Mouse (Mus musculus) layer of hippocampus, adult 9-11 months (tissue): Measurements from ENCODE around the gene Gca.

Source experiments
- DNase-seq: peaks from one replicate; pipeline ENCODE4 v3.0.0; 2022

Gene Gca

DNA sequence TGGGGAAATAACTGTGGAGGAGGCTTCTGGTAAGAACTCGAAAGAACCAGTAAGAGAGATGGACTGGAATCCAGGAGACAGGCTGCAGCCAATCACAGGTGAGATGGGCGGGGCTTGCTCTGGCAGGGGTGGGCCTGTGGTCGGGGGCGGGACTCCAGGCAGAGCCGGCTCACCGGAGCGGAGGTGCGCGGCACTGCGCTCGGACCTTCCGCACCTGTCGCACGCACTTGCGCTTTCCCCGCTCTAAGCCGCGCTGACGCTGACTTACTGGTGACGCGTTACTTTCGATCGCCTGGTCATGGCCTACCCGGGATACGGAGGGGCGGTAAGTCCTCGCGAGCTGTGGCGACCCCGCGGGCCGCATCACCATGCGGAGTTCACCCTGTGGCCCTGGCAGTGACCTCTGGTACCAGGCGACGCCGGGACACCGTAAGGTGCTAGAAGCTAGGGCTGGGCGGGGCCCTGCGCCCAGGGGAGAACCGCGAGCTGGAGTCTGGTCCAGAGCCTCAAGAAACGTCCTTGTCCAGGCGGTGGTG, at the start of gene Gca:
Gene Gca, plus strand, starts transcription at position 151 of the 536 bp plus-strand sequence.
- DNase-seq: peak; percentile 89

DNA sequence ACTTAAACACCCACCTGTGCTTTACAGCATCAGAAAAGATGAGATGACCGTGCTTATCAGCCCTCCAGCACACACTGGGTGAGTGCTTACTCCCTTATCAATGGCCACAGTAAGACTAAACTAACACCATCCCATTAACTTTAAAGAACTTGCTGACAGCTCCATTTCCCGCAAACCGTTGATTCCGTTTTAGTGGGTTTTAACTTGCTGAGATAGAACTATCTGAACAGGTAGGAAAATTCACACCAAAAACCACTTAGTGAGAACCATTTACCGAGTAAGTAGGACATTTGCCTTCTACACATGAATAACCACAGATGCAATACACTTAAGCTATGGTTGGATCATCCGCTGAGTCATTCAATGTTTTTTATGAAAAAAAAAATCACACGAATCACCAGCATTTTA, 45.1 kb upstream of the Gca start:
- no peak for DNase-seq

DNA sequence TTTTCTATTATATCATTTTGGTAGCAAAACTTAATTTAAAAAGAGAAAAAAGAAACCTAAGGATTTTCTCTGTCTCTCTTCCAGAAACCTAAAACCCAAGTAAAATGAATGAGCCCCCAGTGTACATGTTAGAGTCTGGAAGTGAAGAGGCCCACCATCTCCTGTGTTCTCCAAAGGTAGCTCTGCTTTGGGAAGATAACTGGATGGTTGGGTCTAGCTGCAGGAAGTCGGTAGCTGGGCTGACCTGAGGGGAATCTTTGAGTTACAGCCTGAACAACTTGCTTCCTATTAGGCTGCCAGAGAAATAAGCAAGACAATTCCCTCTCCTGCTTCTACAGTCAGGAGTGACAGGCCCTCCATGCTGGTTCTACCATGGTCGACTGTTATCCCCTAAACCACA, 44.4 kb upstream of the Gca start:
- DNase-seq: no peak

DNA sequence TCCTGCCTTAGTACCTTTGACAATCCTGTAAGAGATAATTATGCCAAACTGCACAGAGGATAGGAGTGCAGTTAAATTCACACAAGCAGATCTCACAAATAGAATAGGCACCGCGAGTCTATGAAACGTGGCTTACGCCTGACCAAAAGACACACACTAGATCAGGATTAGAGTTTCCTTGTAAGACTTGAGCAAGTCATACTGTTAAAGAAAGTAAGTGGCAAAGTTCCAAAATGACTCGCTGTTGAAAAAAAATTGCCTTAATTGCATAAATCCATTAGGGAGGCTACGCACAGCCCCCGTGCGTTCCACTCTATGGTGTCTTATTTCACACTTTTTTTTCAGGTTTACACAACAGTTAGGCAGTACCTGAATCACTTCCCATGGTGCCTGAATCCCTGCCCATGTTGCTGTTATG, 41.1 kb upstream of the Gca start:
- no peak for DNase-seq

DNA sequence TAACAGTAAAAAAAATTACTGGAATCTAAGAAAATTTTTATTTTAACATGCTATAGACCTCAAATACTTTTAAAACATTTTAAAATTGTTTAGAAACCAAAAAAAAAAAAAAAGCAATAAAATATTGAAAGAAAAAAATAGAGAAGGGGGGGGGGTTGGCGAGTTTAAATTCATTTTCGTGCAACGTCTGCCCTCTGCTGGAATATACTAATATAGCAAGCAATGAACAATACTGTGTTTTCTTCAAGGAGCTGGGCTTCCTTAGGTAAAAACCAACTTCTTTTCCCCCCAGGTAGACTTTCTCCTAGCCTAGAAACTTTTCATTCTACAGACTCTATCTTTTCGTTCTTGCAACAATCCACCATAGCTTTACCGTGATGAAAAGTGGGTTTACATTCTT, 36.4 kb upstream of the Gca start:
- no peak for DNase-seq

DNA sequence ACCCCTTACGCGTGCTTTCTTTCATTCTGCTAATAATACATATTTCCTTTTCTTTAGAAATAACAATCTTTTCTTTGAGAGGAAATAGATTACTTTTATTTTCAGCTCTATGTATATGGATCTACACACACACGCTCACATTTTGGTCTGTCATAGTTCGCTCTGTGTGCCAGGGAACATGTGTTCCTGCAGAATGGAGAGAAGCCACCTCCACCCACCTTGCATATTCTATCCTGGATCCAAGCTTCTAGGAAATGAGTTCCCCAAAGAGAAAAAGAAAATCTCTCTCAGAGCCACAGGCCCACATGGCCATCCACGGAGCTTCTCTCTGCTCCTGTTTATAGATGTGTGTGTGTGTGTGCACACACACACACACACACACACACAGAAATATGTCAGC, 35.7 kb upstream of the Gca start:
- DNase-seq: peak; percentile 79

DNA sequence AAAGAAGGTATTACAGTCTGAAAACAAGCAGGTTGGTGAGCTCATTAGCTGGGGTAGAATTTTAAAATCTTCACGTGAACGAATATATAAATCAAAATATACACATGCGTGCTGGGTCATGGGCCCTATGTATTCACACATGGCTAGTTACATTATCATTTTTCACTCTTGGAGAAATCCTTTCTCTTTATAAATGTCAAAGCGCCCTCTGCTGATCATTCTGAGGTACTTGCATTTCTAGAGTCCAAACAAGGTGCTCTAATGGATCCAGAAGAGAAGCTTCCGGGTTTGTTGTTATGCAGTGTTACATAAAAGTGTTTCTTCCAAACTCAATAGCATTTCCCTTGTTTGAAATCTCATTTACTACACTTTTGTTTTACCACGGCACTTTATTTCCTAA, 33.6 kb upstream of the Gca start:
- no peak for DNase-seq

DNA sequence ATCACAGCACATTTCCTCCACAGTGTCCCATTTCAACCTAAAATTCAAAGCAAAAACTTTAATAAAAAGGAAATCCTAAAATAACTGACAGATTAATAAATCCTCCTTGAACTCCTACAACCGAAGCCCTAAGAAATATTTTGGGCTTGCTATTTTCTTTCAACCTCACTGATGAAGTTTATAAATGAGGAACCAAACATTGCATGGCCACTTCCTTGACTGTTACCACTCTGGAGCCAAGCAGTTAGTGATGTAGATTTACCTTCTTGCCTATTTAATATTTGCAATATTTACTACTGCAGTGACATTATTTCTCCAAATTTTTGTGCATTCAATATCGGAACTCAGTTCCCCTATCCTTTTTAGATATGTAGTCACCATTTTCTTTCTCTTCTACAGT, 24.2 kb upstream of the Gca start:
- DNase-seq: no peak

DNA sequence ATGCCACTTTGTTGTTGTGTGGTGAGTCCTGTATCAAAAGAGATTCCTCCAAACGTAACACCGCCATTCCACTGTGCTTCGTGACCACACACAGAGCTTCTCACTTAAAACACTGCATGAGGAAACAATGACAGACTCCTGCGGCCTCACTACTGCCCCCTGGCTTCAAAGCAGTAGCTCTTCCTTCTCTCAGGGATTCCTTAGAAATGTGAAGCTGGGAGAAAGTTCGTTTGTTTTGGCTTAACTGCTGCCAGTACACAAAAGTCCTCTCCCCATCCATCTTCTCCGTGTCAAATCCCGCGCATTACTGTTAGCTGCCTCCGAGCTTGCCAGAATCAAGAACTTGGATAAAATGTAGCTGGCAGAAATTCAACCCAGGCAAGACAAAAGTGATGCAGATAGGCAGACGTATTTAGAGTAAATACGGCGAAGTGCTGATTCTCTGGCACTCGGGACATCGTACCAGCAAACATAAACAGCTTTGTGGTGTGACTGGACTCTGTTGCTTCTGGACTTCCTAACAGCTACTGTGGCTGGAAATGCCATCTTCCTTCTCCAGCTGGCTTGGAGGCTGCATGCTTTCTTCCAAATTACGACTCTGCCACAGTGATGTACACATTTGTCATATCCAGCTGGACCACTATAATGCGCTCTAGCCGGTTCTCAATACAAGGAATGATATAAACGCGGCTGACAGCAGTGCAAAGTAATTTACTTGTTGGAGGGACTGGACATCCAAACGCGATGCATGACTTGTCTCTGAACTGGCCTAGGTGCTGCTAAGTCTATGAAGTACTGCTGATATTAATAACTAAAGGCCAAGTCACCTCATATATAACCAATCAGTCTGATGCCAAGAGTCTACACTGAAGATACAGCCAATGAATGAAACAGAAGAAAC, 20.4 kb upstream of the Gca start:
- DNase-seq: no peak

DNA sequence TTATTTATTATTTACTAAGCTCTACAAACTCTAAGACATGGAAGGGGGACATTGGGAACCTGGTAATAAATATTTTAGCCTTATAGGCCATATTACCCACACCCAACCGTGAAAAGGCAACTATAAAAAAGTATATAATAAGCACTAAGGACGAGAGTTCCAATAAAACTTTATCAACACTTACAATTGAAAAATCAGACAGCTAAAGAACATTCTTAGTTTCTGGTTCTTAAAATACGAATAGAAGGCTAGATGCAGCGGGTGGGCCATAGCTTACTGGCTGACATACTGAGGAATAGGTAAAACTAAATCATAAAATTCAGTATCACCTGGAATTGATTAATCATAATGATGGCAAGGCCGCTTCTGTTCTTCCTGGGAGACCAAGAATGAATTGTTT, 19.2 kb upstream of the Gca start:
- no peak for DNase-seq

DNA sequence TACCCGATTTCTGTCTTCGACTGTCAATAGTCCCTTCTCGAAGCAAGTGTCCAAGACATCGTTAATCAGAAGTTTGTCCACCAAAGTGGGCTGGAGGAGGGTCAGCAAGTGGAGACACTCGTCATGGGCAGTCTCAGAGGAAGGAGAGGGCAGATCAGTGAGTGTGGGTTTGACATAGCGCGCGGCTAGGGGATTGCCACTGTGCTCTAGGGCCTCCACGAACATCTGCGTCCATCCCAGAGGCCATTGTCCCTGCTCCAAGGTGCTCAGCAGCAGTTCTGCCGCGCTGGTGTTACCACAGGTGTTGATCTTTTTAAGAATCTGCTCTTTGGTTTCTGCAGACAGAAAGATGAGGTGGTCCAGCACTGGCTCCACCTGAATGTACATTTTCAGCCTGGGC, 18.6 kb upstream of the Gca start:
- no peak for DNase-seq

DNA sequence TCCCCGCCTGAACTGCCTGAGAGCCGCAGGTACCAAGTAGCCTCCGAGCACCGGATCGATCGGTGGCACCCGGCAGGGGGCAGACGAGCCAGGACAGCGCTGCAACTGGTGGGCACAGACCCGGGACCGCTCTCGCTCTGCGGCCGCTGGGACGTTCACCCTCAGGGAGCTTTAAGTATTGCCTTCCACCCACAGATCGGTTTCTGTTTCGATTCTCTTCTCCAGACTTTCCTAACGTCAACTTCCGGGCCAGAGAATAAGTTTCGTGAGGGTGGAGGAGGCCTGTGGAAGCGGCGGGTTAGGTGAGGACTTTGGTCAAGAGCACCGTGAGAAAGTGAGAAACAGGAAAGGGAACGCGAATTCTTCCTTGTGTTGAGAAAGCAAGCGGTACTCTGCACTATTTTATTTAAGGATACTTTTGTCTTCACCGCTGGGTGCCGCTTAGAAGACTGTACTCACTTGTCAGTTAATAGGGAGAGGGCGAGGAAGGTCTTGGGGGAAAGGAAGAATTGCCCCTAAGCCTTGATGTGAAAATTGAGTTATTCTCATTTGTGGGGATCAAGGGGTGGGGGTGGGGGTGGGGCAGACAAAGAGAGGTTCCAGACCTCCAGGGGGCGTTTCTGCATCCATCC, 18.0 kb upstream of the Gca start, which contains the start of gene Ifih1:
Gene Ifih1, minus strand, starts transcription at position 242 of the 632 bp plus-strand sequence.
- peak; percentile 24 for DNase-seq

DNA sequence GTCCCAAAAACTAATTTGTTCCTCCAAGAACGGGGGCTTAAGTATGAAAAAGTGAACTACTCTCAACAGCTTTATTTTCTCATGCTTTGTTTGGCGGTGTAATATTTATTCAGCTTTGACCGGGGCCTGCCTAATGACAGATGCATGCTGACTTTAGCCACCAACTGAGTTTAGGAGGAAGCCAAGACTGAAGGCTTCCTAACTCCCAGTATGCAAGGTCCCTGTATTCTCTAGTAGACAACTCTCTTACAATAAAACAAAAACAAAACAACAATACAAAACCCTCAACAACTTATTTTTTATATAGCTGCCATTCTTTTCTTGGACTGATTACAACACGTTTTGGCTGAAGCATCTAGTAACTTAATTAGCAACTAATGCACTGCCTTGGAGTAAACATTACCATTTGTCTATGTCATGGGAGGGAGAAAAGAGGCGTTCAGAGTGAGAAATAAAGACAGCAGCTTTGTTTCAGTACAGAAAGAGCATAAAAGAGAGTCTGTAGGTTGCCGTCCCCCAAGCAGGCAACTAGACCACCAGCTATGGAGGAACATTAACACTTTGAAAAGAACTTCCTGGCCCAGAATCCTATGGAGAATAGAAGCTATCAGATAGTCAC, 17.3 kb upstream of the Gca start:
- DNase-seq: no peak

DNA sequence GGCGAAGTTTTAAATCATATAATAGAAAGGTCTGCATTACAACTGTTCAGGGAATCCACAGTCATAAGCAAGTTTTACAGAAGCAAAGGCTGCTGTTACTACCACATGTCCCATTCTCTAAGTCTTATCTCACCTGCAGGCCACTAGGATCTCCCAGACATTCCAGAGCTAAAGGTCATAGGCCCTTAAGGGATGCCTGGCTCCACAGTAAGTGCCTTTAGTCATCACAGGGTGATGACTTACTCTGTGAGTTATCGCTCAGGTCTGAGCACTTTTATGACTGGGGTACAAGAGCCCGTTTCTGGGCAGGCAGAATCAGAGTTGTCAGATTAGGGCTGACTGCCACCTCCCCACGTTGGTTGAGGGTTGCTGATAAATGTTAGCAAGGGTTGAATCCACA, 12.2 kb upstream of the Gca start:
- DNase-seq: no peak

DNA sequence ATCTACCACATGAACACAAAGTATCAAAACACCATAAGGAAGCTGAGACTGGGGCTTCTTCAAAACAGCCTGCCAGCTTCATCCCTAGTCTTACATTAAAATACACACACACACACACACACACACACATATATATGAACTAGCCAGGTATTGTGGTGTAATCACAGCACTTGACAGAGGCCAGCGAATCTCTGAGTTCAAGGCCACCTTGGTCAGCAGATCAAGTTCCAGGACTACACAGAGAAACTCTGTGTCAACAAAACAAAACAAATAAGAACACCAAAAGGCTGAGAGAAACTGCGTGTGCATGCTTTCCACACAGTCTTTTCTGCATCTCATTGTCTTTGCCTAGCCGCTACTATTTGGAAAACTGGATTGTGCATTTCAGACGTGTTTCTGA, 11.6 kb upstream of the Gca start:
- no peak for DNase-seq

DNA sequence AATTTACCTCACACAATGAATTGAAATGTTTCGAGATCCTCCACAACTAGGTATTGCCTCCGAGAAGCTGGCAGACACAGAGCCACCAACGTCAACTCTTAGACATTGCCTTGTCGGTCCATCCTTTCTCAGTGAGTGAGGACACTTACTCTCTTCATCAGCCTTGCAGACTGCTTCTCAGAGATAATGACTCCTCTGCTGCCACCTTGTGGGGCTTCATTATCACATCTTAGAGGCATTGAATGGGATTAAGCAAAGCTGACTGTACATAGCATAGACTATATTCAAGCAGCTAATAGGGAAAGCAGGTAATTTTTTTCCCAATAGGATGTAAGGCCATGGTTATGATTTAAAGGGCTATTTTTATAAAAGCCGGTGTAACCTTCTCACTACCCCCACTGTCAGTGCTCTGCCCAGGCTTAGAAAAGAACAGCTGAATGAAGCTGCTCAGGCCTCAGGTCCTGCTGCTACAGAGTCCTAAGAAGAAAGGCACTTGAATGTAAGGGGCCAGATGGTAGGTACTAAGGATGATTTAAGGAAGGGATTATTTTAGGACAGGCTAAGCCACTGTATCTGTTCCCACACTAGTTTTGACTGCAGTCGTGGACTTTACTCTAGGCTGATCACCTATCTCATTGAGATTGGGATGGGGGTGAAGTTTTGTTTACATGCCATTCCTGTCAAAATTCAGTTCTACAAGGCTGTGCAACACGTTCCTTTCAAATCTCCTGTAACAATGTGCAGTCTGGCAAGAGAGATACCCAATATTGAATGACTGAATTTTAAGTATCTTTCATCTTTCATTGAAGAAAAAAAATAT, 9.4 kb upstream of the Gca start:
- DNase-seq: peak; percentile 85

DNA sequence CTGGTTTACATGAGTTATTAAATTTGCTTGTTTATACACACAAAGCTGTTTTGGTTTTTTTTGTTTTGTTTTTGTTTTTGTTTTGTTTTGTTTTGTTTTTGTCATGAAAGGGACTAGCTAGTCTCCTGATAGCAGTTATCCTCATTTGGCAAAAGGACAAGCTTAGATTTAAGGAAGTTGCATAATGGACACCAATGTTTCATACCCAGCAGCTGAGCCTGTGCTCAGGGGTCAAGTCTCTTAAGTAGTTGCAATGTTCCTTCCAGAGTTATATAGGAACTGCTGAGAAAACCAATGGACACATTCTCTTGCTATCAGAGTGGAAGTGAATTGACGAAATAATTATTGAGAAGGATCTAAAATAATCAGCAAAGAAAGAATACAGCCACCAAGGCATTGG, 8.0 kb upstream of the Gca start:
- DNase-seq: no peak

DNA sequence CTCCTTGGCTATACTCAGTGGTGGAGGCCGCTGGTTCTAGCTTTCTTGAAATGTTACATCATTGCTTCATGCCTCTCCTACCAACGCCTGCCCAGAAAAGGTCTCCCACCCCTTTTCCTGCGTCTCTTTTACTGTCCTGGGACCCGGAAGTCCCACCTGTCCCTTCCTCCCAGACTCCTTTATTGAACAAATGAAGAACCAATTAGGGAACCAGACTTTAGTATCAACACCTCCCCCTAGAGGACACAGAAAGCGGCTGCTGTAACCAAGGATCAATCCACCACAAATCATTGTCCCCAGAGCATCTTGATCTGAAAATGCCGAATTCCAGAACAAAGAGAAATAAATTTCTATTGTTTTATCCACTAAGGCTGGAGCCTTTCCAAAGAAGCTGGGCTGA, 3.5 kb upstream of the Gca start:
- no peak for DNase-seq

DNA sequence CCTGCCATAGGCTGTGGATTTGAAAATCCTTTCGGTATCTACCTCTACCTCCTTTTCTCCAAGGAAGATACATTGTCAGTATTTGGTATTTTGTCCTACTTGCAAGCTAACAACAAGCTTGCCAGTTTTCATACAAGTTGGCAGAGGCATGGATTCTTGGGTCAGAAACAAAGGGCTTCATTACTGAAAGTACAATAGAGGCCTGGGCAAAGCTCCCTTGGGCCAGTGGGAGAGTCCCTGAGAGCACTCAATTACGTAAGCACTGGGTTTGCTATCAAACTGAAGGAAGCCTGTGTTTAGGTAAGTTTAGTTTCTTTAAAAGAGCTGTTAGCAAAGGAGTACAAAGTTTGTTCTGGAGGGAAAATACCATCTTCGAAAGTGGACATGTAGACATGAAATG, 1.5 kb upstream of the Gca start:
- peak; percentile 57 for DNase-seq

DNA sequence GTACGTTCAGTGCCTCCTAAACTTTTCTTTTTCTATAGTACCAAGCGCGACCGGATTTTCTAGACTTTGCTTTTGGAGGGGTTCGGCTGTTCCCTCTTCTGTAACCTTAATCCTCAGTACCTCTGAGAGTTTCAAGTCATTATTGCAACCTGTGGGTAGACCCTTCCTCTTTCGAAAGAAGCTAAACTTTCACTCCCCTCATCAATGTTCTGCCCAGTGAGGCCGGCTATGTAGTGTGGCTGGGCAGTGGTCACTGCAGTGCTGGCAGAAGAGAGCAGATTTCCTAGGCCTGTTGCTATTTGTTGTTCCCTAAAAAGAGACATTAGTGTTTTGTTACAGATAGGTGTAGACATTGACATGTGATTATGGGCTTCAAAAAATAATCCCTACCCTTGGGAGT, 754 bp downstream of the Gca start:
- DNase-seq: no peak

DNA sequence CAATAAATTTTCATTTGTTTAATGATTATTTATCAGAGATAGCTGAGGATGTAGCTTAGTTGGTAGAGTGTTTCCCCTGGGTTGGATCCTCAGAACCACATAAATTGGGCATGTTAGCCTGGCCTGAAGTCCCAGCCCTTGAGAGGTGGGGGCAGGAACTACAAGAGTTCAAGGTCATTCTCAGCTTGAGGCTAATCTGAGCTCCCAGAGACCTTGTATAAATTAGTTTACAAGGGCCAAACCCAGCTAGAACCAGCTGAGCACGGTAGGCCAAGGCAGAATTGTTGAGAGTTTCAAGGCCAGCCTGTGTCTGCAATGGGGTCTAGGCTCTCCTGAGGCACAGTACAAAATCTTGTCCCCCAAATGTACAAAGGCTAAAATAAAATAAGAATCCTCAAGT, 1.5 kb downstream of the Gca start:
- DNase-seq: no peak

DNA sequence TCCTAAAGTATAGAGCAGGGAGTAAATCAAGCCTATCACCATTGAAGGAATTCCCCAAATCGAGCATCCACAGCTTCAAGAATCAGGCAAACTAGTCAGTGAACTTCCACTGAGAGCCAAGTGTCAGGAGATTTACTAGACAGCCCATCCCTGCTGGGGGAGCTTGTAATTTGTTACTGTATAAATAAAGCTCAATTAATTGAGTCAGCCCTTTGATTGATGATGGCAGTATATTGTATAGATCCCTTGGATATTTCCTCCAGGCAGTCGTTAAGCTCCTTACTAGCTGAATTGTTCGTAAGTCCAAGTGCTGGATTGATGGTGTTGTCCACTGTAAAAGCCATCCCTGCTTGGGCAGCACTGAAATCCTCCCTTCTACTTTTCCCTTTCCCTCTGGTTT, 5.8 kb downstream of the Gca start:
- DNase-seq: no peak

DNA sequence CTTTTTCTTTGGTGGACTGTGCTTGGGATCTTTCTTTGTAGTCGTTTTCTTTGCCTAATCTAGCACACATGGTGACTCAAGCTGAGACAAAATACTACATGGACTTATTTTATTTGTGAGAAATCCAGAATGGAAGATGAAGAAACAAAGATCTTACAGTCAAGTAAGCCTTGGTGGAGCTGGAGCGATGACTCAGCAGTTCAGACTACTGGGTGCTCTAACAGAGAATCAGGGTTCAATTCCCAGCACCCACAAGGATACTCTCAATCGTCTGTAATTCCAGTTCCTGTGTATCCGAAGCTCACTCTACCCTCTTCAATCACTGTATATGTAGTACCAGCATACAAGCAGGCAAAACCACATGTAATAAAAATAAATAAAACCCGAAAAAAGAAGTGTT, 6.2 kb downstream of the Gca start:
- no peak for DNase-seq
